Mouse (Mus musculus) common myeloid progenitor, adult 5-6 weeks (primary cell): Measurements from ENCODE around the gene Cldn2. TPM values are rescaled to one million over a fixed set of nuclear protein-coding genes. Genes with fewer than 3 reads are reported as not detected.

ENCODE experiments used
- total RNA-seq: library from RNA; stranded (forward); fragments of 200-1000, 187-1606 nt; gene quantifications from 2 replicates; pipeline ENCODE4 v1.2.3, GENCODE M21; 2017

Gene Cldn2
- total RNA-seq, 1 experiment from 2014 or later: not detected

Other genes starting within 250 kb of the Cldn2 start
- gene Rnf128, start 237.5 kb upstream of the Cldn2 start, total RNA-seq: 0.87 and 0.96 TPM in 2 replicates
- gene Tbc1d8b, start 115.8 kb upstream of the Cldn2 start, total RNA-seq: 7.0 and 8.8 TPM in 2 replicates
- gene Gm15013, start 86.3 kb upstream of the Cldn2 start, total RNA-seq: 1.0 and 1.2 TPM in 2 replicates
- not detected in 2 replicates for gene Ripply1, start 18.5 kb upstream of the Cldn2 start, total RNA-seq
- 3.1 and 3.7 TPM in 2 replicates for gene Morc4, start 70.8 kb downstream of the Cldn2 start, total RNA-seq
- 15.2 and 17.8 TPM in 2 replicates for gene Rbm41, start 197.8 kb downstream of the Cldn2 start, total RNA-seq